Mouse (Mus musculus): ENCODE data around the gene Cldn3. TPM values are rescaled to one million over a fixed set of nuclear protein-coding genes. Genes with fewer than 3 reads are reported as not detected.

The Cldn3 gene
- total and polyA plus RNA-seq, 3 experiments = not detected

DNA sequence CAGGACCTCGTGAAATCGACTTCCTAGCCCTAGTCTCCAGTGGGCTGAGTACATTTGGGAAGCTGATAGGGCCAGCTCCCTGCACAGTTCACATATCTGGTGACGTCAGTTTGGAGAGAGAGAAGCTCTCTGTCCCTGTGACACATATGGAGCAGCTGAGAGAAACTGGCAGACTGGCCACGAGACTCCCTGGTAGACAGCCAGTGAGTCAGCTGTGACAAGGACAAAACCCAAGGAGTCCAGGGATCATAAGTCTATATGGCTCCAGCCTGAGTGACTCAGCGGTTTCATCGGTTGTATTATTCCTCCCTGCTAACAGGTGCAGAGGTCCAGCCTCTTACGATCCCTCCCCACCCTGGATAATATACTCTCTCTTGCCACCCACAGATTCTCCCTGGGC, 26.9 kb upstream of the Cldn3 start:
- Histone ChIP-seq H3K36me3 (replicated peaks in 1 of 2; ENCODE audit: control insufficient read depth in 1 of 2, insufficient read depth in 1 of 2, low read length in 1 of 2) (no peaks in the 10 kb centered on the region), H3K79me2 (replicated peaks; ENCODE audit: control insufficient read depth, extremely low read depth, insufficient read depth, poor library complexity, severe bottlenecking) (no peaks in the 10 kb centered on the region), H3K27ac (ENCODE audit: insufficient read depth, low read depth) (no peak overlapping the region), H3K4me1 (ENCODE audit: control insufficient read depth in 1 of 2, insufficient read depth in 2 of 2) (peaks cover 4 to 31% of the 10 kb centered on the region in 2 experiments; a peak in 3 of 4 replicates), H3K4me3 (replicated peaks in 1 of 3; ENCODE audit: low read depth in 2 of 3, low read length in 2 of 3, poor library complexity in 1 of 3) (no peak overlapping the region), H3K9ac (ENCODE audit: insufficient read depth, low read depth) (no peak overlapping the region), H3K9me3 (replicated peaks; ENCODE audit: low read length) (no peaks in the 10 kb centered on the region), H3K4me2 (ENCODE audit: insufficient read depth, low read depth, poor library complexity, severe bottlenecking) (no peak overlapping the region), H3K27me3 (replicated peaks) (no peaks in the 10 kb centered on the region)
- no peak for DNase-seq (ENCODE audit: extremely low read depth)
- TF ChIP-seq ZKSCAN1 (IDR thresholded peaks at IDR 0.05; ENCODE audit: borderline replicate concordance, low read depth, low read length) = no peak
- in situ Hi-C loops (cut with MboI; ENCODE audit: low pct_ligation_motif_present, low pct_unique_long_range_greater_than_20kb, low sequenced_read_pairs) = no loop called here
- dilution Hi-C loops (cut with MboI; ENCODE audit: extremely low pct_ligation_motif_present, extremely low pct_unique_long_range_greater_than_20kb, low sequenced_read_pairs) = no loop called here

- H3K4me1 ChIP-seq (ENCODE audit: control insufficient read depth in 1 of 2, insufficient read depth in 2 of 2) = peaks cover 4 to 31% of the 10 kb centered on the region in 2 experiments; a peak in 3 of 4 replicates
- TF ChIP-seq MEF2A (IDR thresholded peaks at IDR 0.05; ENCODE audit: borderline replicate concordance, low read depth, low read length) (no peak), SIN3A (IDR thresholded peaks at IDR 0.05; ENCODE audit: low read length) (no peak)
- H3K27me3 ChIP-seq (replicated peaks) = no peaks in the 10 kb centered on the region
- dilution Hi-C loops (cut with MboI; ENCODE audit: extremely low pct_ligation_motif_present, extremely low pct_unique_long_range_greater_than_20kb, low sequenced_read_pairs) = no loop called here
- H3K4me2 ChIP-seq (ENCODE audit: insufficient read depth, low read depth, poor library complexity, severe bottlenecking) = no peak overlapping the region
- in situ Hi-C loops (cut with MboI; ENCODE audit: low pct_ligation_motif_present, low pct_unique_long_range_greater_than_20kb, low sequenced_read_pairs) = loop anchor here (5.0 kb wide), 1 partner anchor 43 kb away; the partner anchor contains the start of gene Cldn13
- no peak for DNase-seq (ENCODE audit: extremely low read depth)
- H3K27ac ChIP-seq (ENCODE audit: insufficient read depth, low read depth) = no peak overlapping the region
- H3K9me3 ChIP-seq (replicated peaks; ENCODE audit: low read length) = no peaks in the 10 kb centered on the region
- no peak overlapping the region for H3K9ac ChIP-seq (ENCODE audit: insufficient read depth, low read depth)
- H3K79me2 ChIP-seq (replicated peaks; ENCODE audit: control insufficient read depth, extremely low read depth, insufficient read depth, poor library complexity, severe bottlenecking) = no peaks in the 10 kb centered on the region
- H3K4me3 ChIP-seq (replicated peaks in 1 of 3; ENCODE audit: low read depth in 2 of 3, low read length in 2 of 3, poor library complexity in 1 of 3) = no peak overlapping the region
- H3K36me3 ChIP-seq (replicated peaks in 1 of 2; ENCODE audit: control insufficient read depth in 1 of 2, insufficient read depth in 1 of 2, low read length in 1 of 2) = no peaks in the 10 kb centered on the region
Observed at GRCm38 (mm10) chr5:134960430-134960829, 25.6 kb upstream of the Cldn3 start.

- Histone ChIP-seq H3K4me2 (ENCODE audit: insufficient read depth, low read depth, poor library complexity, severe bottlenecking) (no peak overlapping the region), H3K27me3 (replicated peaks) (no peaks in the 10 kb centered on the region), H3K36me3 (replicated peaks in 1 of 2; ENCODE audit: control insufficient read depth in 1 of 2, insufficient read depth in 1 of 2, low read length in 1 of 2) (no peaks in the 10 kb centered on the region), H3K27ac (ENCODE audit: insufficient read depth, low read depth) (no peak overlapping the region), H3K79me2 (replicated peaks; ENCODE audit: control insufficient read depth, extremely low read depth, insufficient read depth, poor library complexity, severe bottlenecking) (no peaks in the 10 kb centered on the region), H3K4me3 (replicated peaks in 1 of 3; ENCODE audit: low read depth in 2 of 3, low read length in 2 of 3, poor library complexity in 1 of 3) (no peak overlapping the region), H3K4me1 (ENCODE audit: control insufficient read depth in 1 of 2, insufficient read depth in 2 of 2) (peaks cover 4 to 39% of the 10 kb centered on the region in 2 experiments; a peak in 3 of 4 replicates), H3K9me3 (replicated peaks; ENCODE audit: low read length) (no peaks in the 10 kb centered on the region), H3K9ac (ENCODE audit: insufficient read depth, low read depth) (no peak overlapping the region)
- dilution Hi-C loops (cut with MboI; ENCODE audit: extremely low pct_ligation_motif_present, extremely low pct_unique_long_range_greater_than_20kb, low sequenced_read_pairs) (no loop called here), in situ Hi-C loops (cut with MboI; ENCODE audit: low pct_ligation_motif_present, low pct_unique_long_range_greater_than_20kb, low sequenced_read_pairs) (loop anchor here (5.0 kb wide), 1 partner anchor 44 kb away; the partner anchor contains the start of gene Cldn13)
- DNase-seq (ENCODE audit: extremely low read depth) = no peak
- TF ChIP-seq CHD2 (IDR thresholded peaks at IDR 0.05; ENCODE audit: low read length) (no peak), SMC3 (IDR thresholded peaks at IDR 0.05; ENCODE audit: low read depth, low read length) (no peak), ETS1 (conservative IDR thresholded peaks at IDR 0.05; ENCODE audit: low read depth, low read length) (no peak)
Observed at GRCm38 (mm10) chr5:134961519-134961918, 24.5 kb upstream of the Cldn3 start.

GRCm38 (mm10) chr5:134963546-134963945, 22.5 kb upstream of the Cldn3 start:
- H3K36me3 ChIP-seq (replicated peaks in 1 of 2; ENCODE audit: control insufficient read depth in 1 of 2, insufficient read depth in 1 of 2, low read length in 1 of 2) = no peaks in the 10 kb centered on the region
- no peak overlapping the region for H3K4me2 ChIP-seq (ENCODE audit: insufficient read depth, low read depth, poor library complexity, severe bottlenecking)
- H3K9me3 ChIP-seq (replicated peaks; ENCODE audit: low read length) = no peaks in the 10 kb centered on the region
- H3K27me3 ChIP-seq (replicated peaks) = peaks cover 17% of the 10 kb centered on the region
- TF ChIP-seq JUND (conservative IDR thresholded peaks at IDR 0.05; ENCODE audit: low read depth, low read length) (0 out of 2 replicates have a peak, but pooled peaks have one; percentile 28), MYC (IDR thresholded peaks at IDR 0.05; ENCODE audit: low read depth, low read length) (no peak)
- no peak overlapping the region for H3K27ac ChIP-seq (ENCODE audit: insufficient read depth, low read depth)
- H3K4me1 ChIP-seq (ENCODE audit: control insufficient read depth in 1 of 2, insufficient read depth in 2 of 2) = peaks cover 4 to 39% of the 10 kb centered on the region in 2 experiments; a peak in 3 of 4 replicates
- in situ Hi-C loops (cut with MboI; ENCODE audit: low pct_ligation_motif_present, low pct_unique_long_range_greater_than_20kb, low sequenced_read_pairs) = loop anchor here (5.0 kb wide), 1 partner anchor 46 kb away; the partner anchor contains the start of gene Cldn13
- DNase-seq (ENCODE audit: extremely low read depth) = no peak
- no peaks in the 10 kb centered on the region for H3K79me2 ChIP-seq (replicated peaks; ENCODE audit: control insufficient read depth, extremely low read depth, insufficient read depth, poor library complexity, severe bottlenecking)
- H3K4me3 ChIP-seq (replicated peaks in 1 of 3; ENCODE audit: low read depth in 2 of 3, low read length in 2 of 3, poor library complexity in 1 of 3) = no peak overlapping the region
- dilution Hi-C loops (cut with MboI; ENCODE audit: extremely low pct_ligation_motif_present, extremely low pct_unique_long_range_greater_than_20kb, low sequenced_read_pairs) = no loop called here
- no peak overlapping the region for H3K9ac ChIP-seq (ENCODE audit: insufficient read depth, low read depth)

All from CH12.LX (cell line).